Mouse (Mus musculus): ENCODE results near the gene Tor1aip1.
"Not testable (repeated sequence)": the region's sequence is repeated elsewhere in the genome, so short reads cannot be mapped to it uniquely, and the experiment has no call there.

Tor1aip1 gene

GRCm38 (mm10) chr1:156035930-156036737, at the start of gene Tor1aip1:
Gene Tor1aip1 (minus strand): TSS chr1:156036480.
- peak; percentile 99 for DNase-seq

DNA sequence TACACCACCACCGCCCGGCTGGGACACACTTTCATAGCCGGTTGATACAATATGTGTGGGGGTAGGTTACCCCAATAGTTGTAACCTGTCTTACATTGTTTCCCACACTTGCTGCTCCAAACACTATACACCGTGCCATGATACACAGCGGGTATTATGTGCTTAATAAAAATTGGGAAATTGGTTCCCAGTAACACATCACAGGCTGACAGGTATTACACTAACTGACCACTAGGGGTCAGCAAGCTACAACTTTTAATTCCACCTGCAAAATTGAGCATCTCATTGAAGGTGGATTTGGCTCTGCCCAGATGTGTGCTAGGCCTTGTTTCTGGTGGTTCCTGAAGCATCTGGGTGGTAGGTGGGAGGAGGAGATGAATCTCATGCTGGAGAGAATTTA, 49.5 kb upstream of the Tor1aip1 start:
- peak; percentile 23 for DNase-seq

- DNase-seq, result no peak
Observed at GRCm38 (mm10) chr1:156084603-156085002, 48.3 kb upstream of the Tor1aip1 start.

DNA sequence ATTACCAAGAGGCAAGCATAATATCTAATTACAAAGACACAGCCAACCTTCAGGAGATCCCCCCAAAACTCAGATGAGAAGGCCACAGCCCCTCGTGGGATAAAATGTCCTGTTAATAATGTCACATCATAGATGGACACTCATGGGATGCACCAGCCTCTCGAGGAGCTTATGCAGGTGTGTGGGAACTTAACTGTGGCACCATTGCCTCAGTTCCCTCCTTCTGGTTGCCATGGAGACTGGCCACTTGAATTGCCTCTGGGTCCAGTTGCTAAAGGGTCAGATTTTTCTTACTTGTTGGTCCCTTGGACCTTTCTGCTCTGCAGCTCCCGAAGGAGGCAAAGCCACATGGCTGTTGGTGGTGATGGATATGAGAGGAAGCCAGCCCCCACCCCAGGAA, 41.4 kb upstream of the Tor1aip1 start:
- DNase-seq, result no peak

DNA sequence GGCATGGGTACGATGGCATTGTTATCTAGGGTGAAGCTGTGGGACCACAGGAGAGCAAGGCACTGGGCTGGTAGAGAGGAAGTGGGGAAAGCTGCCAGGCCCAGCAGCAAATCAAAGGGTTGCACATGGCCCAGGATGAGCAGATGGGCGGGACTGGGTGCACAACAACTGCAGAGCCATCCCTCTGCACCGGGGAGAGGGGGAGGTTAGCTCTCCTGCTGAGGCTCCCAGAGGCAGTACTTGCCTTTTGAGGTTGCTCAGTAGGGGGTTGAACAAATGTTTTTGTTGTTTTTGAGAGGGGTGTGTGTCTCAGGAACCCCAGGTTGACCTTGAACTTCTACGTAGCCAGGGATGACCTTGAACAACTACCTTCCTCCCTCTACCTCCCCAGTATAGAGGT, 40.2 kb upstream of the Tor1aip1 start:
- DNase-seq, result no peak

DNA sequence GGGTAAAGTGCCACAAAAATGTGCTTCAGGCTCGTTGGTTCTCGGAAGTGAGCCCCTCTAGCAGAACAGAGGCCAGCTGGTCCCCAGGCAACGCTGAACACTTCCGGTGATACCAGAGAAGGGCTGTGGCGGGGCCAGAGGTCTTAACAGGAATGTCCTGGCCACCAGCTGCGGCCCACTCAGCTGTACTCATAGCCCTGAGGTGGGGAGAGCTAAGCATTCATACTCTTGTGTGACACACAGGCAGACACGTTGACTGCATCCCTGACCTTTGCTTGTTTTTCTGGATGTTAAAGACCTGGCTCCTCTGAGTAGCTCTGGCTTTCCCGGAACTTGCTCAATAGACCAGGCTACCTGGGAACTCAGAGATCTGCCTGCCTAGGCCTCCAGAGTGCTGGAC, 38.3 kb upstream of the Tor1aip1 start:
- DNase-seq, result no peak

DNA sequence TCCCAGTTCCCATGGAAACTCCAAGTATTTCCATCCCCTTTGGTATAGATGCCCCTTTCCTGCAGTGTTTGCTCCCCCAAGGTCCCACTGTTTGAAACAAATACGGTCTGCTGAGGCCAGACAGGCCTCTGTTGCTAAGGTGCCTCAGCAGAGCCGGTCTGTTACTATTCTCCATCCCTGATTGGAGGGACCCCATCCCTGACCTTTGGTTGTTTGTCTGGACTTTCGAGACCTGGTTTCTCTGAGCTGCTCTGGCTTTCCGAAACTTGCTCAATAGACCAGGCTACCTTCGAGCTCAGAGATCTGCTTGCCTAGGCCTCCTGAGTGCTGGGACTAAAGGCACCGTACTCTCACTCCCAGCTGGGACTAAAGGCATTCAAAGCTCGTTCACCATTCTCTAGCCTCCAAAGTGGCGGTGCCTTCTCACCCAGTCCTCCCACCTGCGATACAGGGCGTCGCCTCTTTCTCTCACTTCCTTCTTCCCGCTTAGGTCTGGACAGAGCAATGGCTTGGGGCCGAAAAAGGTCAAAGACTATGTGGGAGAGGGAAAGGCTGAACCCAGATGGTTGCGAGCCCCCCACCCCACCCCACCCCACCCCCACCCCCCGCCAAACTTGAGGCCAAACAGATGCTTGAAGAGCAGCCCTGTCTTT, 37.0 kb upstream of the Tor1aip1 start:
- no peak for DNase-seq

DNA sequence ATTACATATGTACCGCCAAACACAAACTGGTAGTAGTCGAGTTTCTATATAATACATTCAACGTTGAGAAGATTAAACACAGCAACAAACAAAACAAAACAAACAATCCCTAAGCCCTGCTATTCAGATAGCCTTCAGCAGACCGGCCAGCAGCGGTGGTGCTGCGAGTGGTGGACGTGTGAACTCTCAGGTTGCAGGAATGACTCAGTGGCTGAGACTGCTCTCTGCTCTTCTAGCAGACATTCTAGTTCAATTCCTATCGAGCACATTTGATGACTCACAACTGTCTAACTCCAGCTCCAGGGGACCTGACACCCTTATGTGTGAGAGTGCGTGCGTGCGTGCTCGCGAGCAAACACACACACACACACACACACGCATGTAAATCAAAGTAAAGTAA, 33.8 kb upstream of the Tor1aip1 start:
- no peak for DNase-seq

DNA sequence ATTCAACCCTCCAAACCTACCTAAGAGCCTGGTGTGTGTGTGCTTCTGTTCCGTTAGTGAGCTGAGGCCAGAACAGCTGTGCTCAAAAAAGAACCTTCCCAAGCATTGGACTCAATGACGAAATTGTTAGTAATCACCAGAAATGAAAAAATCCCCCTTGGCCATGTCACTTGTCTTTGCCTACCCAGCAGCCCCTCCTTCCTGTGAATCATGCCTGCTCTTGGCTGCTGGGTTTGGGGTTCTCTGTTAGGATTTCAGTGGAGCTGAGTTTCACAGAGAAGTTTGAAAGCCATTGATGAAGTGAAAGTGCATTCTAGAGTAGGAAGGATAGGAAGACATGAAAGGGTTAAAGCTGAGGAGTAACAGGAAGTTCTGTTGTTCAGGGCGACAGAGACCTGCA, 29.9 kb upstream of the Tor1aip1 start:
- no peak for DNase-seq

GRCm38 (mm10) chr1:156062193-156062592, 25.9 kb upstream of the Tor1aip1 start:
- no peak for DNase-seq

- DNase-seq, result no peak
Observed at GRCm38 (mm10) chr1:156058207-156058606, 21.9 kb upstream of the Tor1aip1 start.

DNA sequence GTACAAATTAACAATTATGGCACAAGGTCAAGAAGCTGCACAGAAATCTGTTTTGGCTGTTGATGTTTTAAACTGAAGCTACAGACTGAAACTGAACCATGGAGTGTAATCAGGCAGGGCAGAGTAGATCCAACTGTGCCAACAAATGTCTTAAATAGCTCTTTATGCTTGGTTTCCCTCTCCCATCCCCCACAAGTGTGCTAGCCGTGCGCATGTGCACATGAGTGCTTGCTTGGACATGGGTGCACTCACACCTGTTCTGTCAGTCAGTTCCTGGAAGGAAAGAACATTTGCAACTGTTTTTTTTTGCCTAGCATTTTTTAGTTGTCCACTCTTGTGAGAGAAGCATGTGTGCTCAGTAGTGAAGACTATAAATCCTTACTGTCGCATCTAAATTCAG, 10.4 kb upstream of the Tor1aip1 start:
- DNase-seq, result no peak

GRCm38 (mm10) chr1:156044211-156044611, 7.9 kb upstream of the Tor1aip1 start:
- no peak for DNase-seq

GRCm38 (mm10) chr1:156043027-156043426, 6.7 kb upstream of the Tor1aip1 start:
- peak; percentile 34 for DNase-seq

DNA sequence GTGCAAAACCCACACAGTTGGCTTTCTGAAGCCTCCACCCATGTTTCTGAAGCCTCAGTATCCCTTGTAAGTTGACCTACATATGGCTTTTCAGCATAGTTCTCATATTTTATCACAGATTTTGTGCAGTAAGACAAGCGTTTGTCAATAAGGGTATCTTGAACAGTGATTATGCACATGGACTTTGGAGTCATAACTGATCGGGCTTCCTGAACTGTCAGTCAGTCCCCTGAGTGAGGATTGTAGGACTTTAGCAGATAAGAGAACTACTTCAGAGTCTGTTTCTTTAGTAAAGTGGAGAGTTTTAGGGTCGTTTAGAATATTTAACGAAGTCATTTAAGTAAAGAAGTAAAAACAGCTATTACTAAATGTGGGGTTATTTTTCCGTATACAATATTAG, 6.2 kb upstream of the Tor1aip1 start:
- DNase-seq, result no peak

DNA sequence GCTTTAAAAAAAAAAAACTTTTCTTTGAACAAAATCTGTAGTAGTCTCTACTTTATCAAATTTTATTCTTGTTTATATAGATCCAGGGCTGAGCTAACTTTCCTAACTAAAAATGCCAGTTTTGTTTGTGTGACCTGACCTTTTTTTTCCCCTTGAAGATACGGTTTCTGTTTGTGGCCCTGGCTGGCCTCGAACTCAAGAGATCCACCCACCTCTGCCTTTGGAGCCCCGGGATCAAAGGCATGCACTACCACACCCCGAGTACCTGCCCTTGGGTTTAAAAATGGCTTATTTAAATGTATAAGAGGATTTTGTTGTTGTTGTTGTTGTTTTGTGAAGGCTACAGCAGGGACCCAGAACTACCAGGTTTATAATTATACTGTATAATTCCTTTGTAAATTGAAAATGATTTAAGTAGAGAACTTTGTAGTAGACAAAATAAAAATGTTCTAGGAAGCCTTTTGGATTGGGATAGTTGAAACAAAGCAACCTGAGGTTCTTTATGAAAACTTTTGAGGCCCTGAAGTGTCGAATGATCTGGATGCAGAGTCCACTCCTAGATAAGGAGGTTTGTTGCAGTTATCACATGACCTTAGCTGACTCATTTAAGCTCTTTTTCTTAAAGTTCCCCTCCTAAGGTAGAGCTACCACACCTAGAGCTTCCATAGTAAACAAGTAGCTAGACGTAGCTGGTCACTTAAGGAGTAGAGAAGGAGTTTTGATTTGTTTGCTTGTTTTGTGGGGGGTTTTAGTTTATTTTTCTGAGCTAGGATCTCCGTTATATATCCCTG, 5.4 kb upstream of the Tor1aip1 start:
- DNase-seq, result no peak

- DNase-seq, result peak; percentile 85
Observed at GRCm38 (mm10) chr1:156040731-156041401, 4.6 kb upstream of the Tor1aip1 start.

GRCm38 (mm10) chr1:156039989-156040388, 3.7 kb upstream of the Tor1aip1 start:
- not testable (repeated sequence) for DNase-seq

GRCm38 (mm10) chr1:156037144-156037583, 884 bp upstream of the Tor1aip1 start:
- DNase-seq, result no peak

- no peak for DNase-seq
Observed at GRCm38 (mm10) chr1:156035269-156035929, 881 bp downstream of the Tor1aip1 start, which contains the start of gene Tor1aip2. Gene Tor1aip2 (plus strand): TSS chr1:156035403.

DNA sequence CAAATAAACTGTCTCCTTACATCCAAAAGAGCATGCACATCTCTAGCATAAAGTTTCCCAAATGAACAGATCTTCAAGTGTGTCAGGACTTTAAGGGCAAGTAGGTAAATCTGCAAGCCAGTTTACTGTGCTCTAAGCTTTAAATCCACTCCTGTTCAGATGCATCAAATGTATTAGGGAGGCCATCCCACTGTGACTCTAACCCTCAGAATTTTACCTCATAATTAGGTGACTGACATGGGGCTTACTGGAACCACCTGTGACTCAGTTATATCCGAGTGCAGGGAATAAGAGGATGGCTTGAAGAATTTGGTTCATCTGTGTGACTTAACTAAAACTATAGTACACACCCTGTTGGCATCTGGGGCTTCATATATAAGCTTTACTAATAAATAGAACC, 1.6 kb downstream of the Tor1aip1 start:
- no peak for DNase-seq

DNA sequence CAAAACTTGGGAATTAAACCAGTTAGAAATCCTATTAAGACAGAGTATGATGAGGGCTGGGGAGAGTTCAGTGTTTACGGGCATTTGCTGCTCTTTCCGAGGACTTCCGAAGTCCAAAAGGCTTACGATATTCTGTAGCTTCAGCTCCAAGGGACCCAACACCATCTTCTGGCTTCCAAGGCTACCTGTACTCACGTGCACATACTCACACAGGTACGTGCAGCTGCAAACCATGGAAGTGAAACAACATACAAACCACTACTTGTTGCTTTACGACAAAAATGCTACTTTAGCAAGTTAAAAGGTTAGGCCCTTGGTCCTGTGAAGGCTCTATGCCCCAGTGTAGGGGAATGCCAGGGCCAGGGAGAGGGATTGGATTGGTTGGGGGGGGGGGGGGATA, 2.4 kb downstream of the Tor1aip1 start:
- no peak for DNase-seq
